Mouse (Mus musculus): ENCODE data around the gene Ttbk2. TPM values are rescaled to one million over a fixed set of nuclear protein-coding genes. Genes with fewer than 3 reads are reported as not detected.

Gene Ttbk2
- total RNA-seq (2021), result 6.3 and 15.1 TPM in 2 replicates
- long read RNA-seq, partial matches to known transcripts, result 0 of 3 reads
- long read RNA-seq, other reads (novel, unspliced or antisense), result 2 of 3 reads

- peak; percentile 98 for DNase-seq
These were observed at the start of gene Ttbk2 for GRCm38 (mm10) chr2:120850424-120851082. TSS of gene Ttbk2 (minus strand) at chr2:120850604.

GRCm38 (mm10) chr2:120896361-120896760 lies 46.0 kb upstream of the Ttbk2 start:
- DNase-seq, result no peak

- no peak for DNase-seq
These were observed 37.2 kb upstream of the Ttbk2 start for GRCm38 (mm10) chr2:120887601-120888000.

GRCm38 (mm10) chr2:120873192-120873591 lies 22.8 kb upstream of the Ttbk2 start:
- DNase-seq, result no peak

- no peak for DNase-seq
These were observed 21.3 kb upstream of the Ttbk2 start for GRCm38 (mm10) chr2:120871447-120872336.

- DNase-seq, result peak; percentile 64
These were observed 16.9 kb upstream of the Ttbk2 start for GRCm38 (mm10) chr2:120867336-120867735.

- peak; percentile 48 for DNase-seq
These were observed 16.2 kb upstream of the Ttbk2 start for GRCm38 (mm10) chr2:120866561-120866960.

GRCm38 (mm10) chr2:120863389-120863788 lies 13.0 kb upstream of the Ttbk2 start:
- DNase-seq, result no peak

GRCm38 (mm10) chr2:120860699-120861098 lies 10.3 kb upstream of the Ttbk2 start:
- no peak for DNase-seq

- DNase-seq, result no peak
These were observed 7.7 kb upstream of the Ttbk2 start for GRCm38 (mm10) chr2:120858131-120858530.

- DNase-seq, result no peak
These were observed 2.7 kb upstream of the Ttbk2 start for GRCm38 (mm10) chr2:120853151-120853550.

GRCm38 (mm10) chr2:120852626-120853025 lies 2.2 kb upstream of the Ttbk2 start:
- DNase-seq, result no peak

- DNase-seq, result peak; percentile 48
These were observed 668 bp downstream of the Ttbk2 start, which contains the start of gene Cdan1 for GRCm38 (mm10) chr2:120849449-120850423. TSS of gene Cdan1 (minus strand) at chr2:120850128.

GRCm38 (mm10) chr2:120845280-120845679 lies 5.1 kb downstream of the Ttbk2 start:
- no peak for DNase-seq

- no peak for DNase-seq
These were observed 6.4 kb downstream of the Ttbk2 start for GRCm38 (mm10) chr2:120843990-120844389.

GRCm38 (mm10) chr2:120841211-120841610 lies 9.2 kb downstream of the Ttbk2 start:
- no peak for DNase-seq

GRCm38 (mm10) chr2:120835167-120835566 lies 15.2 kb downstream of the Ttbk2 start:
- no peak for DNase-seq

GRCm38 (mm10) chr2:120826936-120827638 lies 23.3 kb downstream of the Ttbk2 start:
- no peak for DNase-seq

GRCm38 (mm10) chr2:120770265-120770935 lies 80.0 kb downstream of the Ttbk2 start:
- DNase-seq, result no peak

- no peak for DNase-seq
These were observed 88.5 kb downstream of the Ttbk2 start for GRCm38 (mm10) chr2:120761922-120762321.

- no peak for DNase-seq
These were observed 102.4 kb downstream of the Ttbk2 start for GRCm38 (mm10) chr2:120748041-120748440.

All from adrenal gland, postnatal 25 days (tissue).